ENCODE assay signal across 20 mouse cellular contexts in genomic region chr10:4164681-4165080, GRCm38 (mm10).
"Had no signal": no experiment of that assay in that cellular context is flagged by ENCODE, and none has a peak within 500 bp of the region (broad histone marks: within the 10 kb centered on the region; RNA-seq: fewer than 3 reads in every experiment).

No protein-coding gene starts in this region.

- H3K9ac ChIP-seq: forebrain, postnatal 0 days; hindbrain, embryonic 13.5 days; hindbrain, embryonic 15.5 days; intestine, embryonic 15.5 days; limb, embryonic 12.5 days had no signal

- H3K36me3 ChIP-seq: hindbrain, embryonic 13.5 days; hindbrain, embryonic 15.5 days; intestine, embryonic 15.5 days; limb, embryonic 10.5 days; limb, embryonic 12.5 days had no signal

- H3K9me3 ChIP-seq: hindbrain, embryonic 13.5 days; hindbrain, embryonic 15.5 days; intestine, embryonic 15.5 days; limb, embryonic 10.5 days had no signal

- DNase-seq: forebrain, postnatal 0 days; gastrocnemius, postnatal 14 days; gastrocnemius, postnatal 36 days; heart, postnatal 10 days; kidney, adult 18-20 months; kidney, adult 8-10 months; kidney, postnatal 10 days; kidney, postnatal 25 days; kidney, postnatal 4 days; liver had no signal

- H3K4me2 ChIP-seq: heart, embryonic 11.5 days; hindbrain, embryonic 13.5 days; hindbrain, embryonic 15.5 days; intestine, embryonic 15.5 days; limb, embryonic 12.5 days had no signal

- H3K4me3 ChIP-seq: hindbrain, embryonic 13.5 days; hindbrain, embryonic 15.5 days; intestine, embryonic 15.5 days; layer of hippocampus, adult 2 months; left cerebral cortex, adult 2 months; limb, embryonic 10.5 days; limb, embryonic 12.5 days had no signal

- H3K27ac ChIP-seq: hindbrain, embryonic 13.5 days; hindbrain, embryonic 15.5 days; intestine, embryonic 15.5 days; layer of hippocampus, adult 2 months; left cerebral cortex, adult 2 months; limb, embryonic 10.5 days; limb, embryonic 12.5 days had no signal

- ATAC-seq: forebrain, postnatal 0 days; inflammation-experienced regulatory T-cells, adult 6 months; intestine, embryonic 15.5 days; intestine, postnatal 0 days had no signal

- H3K27me3 ChIP-seq: hindbrain, embryonic 13.5 days; hindbrain, embryonic 15.5 days; intestine, embryonic 15.5 days; limb, embryonic 12.5 days had no signal
